Mouse (Mus musculus) cerebellum, postnatal 14 days (tissue): ENCODE measurements around the gene Runx2.
A peak's percentile ranks its signal among the peaks of the same experiment; 100 is the strongest.

ENCODE experiments used
- DNase-seq, 2 experiments: peaks; one replicate each; pipeline ENCODE4 v3.0.0; 2021; ENCODE audit warnings: mixed read lengths in 2 of 2

The Runx2 gene

DNA sequence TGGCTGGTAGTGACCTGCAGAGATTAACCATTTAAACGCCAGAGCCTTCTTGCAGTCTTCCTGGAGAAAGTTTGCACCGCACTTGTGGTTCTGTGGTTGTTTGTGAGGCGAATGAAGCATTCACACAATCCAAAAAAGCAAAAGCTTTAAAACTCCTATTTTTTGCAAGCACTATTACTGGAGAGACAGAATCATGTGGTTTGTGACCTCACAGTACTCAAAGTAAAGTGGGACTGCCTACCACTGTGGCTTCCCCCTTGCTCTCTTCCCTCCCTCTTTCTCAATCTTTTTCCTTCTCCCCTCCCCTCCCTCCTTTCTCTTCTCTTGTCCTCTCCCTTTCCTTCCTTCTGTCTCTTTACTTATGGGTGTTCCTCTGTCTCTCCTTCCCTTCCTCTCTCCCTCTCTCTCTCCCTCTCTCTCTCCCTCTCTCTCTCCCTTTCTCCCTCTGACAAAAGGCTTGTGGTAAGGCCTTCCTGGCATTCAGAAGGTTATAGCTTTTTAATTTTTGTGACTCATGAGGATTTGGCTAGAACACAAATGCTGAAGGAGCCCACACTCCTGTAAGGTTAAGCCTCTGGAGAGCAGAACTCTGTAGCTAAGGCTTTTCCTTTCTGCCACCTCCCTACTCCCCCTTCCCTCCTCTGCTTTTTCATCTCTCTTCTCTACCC, at the start of gene Runx2:
TSS of gene Runx2 (minus strand) at position 290 of the 668 bp plus-strand sequence.
- no peak for DNase-seq

DNA sequence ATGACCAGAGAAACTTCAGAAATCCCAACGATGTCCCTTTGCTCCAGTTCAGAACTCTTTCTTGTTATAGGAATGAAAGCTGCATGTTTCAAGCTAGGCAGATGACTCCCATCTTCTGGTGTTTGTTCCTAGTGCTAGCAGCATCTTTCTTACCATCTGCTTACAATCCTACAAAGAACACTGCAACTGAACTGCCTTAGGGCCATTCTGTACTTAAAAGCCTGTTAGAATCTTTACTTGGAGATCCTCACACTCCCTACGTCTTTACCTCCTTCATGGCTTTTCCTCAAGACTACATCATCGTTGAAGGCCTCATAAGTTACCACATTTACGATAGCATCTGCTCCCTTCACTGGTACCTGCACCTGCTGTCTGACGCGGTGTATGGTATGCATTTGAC, 48.6 kb upstream of the Runx2 start:
- DNase-seq = no peak

- no peak for DNase-seq
These were observed 27.6 kb upstream of the Runx2 start for GRCm38 (mm10) chr17:44842184-44842583.

DNA sequence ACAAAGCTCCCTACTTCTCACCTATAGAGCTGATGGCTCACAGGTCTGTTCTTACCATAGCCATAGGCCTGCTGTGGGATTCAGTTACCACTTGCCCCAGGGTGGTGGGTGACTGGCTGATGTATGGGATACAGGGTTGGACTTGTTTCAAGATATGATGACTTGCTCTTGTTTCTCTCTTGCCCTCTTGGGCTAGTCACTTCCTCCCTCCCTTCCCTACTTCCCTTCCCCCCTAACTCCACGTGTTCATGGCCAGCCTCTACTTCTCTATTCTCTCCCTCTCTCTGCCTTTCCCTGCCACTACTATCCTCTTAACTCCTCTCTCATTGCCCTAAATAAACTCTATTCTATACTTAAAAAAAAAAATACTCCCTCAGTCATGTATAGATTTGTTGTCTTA, 16.6 kb upstream of the Runx2 start:
- DNase-seq = no peak

DNA sequence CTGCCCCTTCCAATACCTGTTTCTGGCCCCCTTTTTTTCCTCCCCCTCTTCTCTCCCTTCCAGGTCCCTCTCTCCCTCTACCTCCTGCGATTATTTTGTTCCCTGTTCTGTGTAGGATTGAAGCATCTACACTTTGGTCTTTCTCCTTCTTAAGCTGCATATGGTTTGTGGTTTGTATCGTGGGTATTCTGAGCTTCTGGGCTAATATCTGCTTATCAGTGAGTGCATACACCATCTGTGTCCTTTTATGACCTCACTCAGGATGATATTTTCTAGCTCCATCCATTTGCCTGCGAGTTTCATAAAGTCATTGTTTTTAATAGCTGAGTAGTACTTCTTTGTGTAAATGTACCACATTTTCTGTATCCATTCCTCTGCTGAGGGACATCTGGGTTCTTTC, 15.0 kb upstream of the Runx2 start:
- no peak for DNase-seq

GRCm38 (mm10) chr17:44827964-44828363, 13.4 kb upstream of the Runx2 start:
- DNase-seq = no peak

- DNase-seq = no peak
These were observed 12.5 kb upstream of the Runx2 start for GRCm38 (mm10) chr17:44827124-44827523.

GRCm38 (mm10) chr17:44821940-44822339, 7.3 kb upstream of the Runx2 start:
- DNase-seq = no peak

DNA sequence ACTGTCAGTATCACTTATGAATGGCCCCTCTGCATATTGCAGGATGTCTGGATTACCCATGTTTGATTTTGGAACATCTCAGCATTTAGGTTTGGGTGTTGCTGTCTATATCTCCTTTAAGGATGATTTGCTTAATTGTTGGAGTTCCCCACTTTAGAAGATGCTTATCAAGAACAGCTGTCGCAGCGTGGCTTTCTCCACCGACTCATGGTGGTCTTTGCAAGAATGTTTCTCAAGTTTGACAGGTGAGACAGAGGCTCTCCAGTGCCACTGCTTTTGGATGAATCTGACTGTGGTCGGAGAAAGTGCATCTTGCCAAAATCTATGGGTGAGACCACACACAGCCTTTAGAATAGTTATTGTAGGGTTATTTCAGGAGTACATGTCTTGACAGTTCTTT, 5.2 kb upstream of the Runx2 start:
- no peak for DNase-seq

DNA sequence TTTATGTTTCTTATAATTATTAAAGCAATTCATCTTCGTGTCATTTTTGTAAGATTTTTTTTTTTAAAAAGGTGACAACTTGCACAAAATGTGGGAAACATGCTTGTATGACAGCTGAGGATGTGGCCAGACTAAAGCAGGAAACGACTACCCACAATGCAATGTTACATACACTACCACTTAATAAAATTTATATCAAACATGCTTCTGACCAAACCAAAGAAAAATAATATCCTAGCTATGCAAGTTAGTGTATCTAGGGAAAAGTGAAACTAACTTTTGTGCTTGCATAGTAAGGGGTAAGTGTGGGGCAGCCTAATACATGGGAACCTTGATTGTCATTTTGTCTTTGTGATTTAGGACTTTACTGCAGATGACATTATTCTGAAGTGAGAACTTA, 4.2 kb upstream of the Runx2 start:
- no peak for DNase-seq

GRCm38 (mm10) chr17:44807031-44807430, 7.6 kb downstream of the Runx2 start:
- DNase-seq = no peak

GRCm38 (mm10) chr17:44797331-44797730, 17.3 kb downstream of the Runx2 start:
- DNase-seq = no peak

DNA sequence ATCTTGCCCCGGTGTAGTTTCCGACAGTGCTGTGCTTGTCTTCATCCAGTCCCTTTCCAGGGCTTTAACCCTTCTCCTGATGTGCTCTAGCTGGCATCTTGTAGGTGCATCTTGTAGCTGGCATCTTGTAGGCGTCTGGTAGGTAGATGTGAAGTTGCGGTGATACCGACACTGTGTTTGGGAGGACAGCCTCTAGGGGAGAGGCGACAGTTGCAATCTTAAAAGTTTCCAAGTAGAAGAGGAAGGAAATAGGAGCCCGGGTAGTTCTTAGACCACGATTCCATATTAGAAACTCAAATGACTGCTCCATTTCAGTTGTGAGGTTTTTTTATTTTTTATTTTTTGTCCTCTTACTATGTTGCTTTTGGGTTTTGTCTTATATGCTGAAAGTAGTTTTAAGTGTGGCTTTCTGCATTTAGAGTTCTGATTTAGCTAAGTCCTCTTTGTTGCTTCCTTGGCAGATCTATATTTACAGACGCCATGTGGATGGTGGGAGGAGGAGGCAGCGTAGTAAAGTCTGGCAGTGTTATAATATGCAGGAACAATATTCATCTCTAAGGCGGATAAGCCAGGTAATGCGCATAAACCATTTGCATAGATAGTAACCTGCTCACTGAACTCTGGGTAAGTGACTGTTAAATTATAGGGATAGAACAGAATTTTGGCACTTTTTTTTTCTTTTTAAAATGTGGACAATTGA, 22.2 kb downstream of the Runx2 start:
- no peak for DNase-seq

- DNase-seq = no peak
These were observed 25.4 kb downstream of the Runx2 start for GRCm38 (mm10) chr17:44788982-44789747.

DNA sequence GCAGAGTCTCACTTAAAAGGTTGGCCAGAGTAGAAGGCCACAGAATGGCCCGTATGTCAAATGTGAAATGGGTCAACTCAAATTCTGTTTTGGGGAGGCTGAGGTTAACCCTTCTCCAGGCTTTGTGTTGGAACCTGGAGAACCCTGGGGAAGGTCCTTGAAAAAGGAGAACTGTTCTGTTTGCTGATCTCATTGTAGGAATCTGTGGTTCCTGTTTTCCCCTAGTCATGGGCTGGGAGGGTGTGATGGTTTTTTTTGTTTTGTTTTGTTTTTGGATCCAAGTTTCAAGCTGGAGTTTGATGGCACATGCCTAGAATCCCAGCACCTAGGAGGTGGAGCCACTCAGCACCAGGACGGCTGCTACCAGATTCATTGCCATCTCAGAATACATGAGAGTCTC, 31.5 kb downstream of the Runx2 start:
- DNase-seq = no peak

GRCm38 (mm10) chr17:44782366-44782765, 32.2 kb downstream of the Runx2 start:
- no peak for DNase-seq

GRCm38 (mm10) chr17:44780353-44780752, 34.2 kb downstream of the Runx2 start:
- no peak for DNase-seq

GRCm38 (mm10) chr17:44778141-44778540, 36.5 kb downstream of the Runx2 start:
- DNase-seq = no peak

DNA sequence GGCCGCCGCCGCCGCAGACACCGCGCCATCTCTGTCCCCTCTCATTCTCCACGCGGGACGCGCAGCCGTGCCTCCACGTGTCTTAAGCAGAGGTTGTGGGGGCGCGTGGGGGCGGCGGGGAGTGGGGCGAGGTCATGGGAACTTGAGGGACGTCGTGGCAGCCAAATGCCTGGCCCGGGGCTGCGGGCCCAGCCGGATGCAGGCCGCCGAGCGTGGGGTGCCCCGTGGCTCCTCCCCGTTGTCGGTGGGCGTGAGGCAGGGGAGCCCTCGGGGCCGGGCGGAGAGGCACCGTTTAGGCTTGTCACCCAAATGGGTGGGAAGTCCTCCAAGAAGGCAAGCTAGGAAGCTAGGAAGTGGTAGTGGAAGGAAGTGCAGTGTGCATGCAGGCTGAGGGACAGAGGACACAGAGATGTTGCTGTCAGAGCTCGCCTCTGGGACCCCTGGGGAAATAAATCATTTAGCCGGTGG, 37.2 kb downstream of the Runx2 start:
- DNase-seq = peak; percentile 71 to 73

GRCm38 (mm10) chr17:44776738-44777270, 37.8 kb downstream of the Runx2 start, which contains the start of gene Supt3:
Gene Supt3, plus strand, starts transcription at chr17:44777152.
- DNase-seq = peak; percentile 98 to 99

DNA sequence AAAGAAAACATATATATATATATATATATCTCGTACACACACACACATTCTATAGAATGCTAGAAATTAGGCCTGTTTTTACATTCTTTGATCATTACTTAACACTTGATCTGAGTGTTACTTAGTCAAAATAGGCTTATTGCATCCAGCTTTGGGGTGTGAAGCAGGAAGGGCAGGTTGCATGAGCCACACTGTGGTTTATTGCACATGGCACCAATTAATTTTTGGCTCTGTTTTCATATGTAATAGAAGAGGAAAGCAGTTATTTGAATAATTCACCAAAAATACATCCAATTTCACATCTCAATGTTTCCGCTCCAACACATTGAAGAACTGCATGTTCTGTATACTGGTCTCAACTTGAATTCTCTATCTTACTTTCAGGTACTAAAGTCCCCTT, 42.0 kb downstream of the Runx2 start:
- DNase-seq = no peak

DNA sequence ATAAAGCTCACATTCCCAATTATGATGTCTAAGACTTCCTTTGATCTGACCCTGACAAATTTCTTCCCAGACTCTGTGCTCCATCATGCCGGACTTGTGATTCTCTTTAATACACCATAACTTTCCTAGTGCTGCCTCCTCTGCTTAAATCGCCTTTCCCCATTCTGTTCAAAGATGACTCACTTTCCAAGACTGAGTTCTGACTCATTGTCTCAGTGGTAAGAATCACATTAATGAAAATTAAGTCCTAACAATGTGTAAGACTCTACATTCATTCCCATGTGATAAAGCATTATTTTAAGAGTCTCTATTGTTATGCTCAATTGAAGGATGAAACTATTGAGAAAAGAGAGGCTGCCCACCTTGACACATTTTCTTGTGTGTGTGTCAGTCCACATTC, 43.7 kb downstream of the Runx2 start:
- DNase-seq = no peak

GRCm38 (mm10) chr17:44768522-44768921, 46.1 kb downstream of the Runx2 start:
- DNase-seq = no peak
